Mouse (Mus musculus): ENCODE data around the gene Myo1e. TPM values are rescaled to one million over a fixed set of nuclear protein-coding genes. Genes with fewer than 3 reads are reported as not detected.
A peak's percentile ranks its signal among the peaks of the same experiment; 100 is the strongest.

The Myo1e gene
- 3.9 and 5.1 TPM in 2 replicates for polyA plus RNA-seq (2015; fragmentation: Nextera tagmentation; extraction: Ambion mirVana)

DNA sequence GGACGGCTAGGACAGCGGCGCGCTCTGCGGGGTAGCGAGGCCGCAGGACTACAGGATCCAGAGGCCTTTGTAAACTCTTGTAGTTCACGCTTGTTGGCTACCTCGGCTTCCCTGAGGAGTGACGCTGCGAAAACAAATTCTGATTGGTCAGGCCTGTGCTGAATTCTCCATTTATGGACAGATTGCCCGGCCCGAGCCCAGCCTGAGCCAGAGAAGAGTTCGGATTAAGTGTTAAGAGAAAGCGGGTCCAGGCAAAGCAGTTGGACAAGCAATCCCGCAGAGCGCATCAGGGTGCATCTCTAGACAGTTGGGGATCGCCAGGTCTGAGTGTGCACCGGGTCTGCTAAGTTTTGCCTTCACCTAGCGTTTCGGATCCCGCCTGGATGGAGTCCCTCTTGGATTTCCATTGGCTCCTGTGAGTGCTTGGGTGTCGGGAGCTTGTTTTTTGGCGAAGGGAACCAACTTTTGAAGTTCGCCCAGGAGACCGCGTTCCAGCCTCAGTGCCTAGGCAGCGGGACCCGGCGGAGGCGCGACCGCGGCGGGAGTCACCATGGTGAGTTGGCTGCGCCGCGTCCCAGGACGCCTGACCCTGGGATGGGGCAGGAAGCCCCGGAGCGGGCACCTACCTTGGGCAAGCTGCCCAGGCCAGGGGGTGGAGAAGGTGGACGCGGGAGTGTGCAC lies at the start of gene Myo1e:
Gene Myo1e, plus strand, starts transcription at position 200 of the 681 bp plus-strand sequence.
- H3K27ac ChIP-seq (ENCODE audit: low read length): peak within 1 kb of the TSS; percentile 27; the same call in 1 of the 2 replicates
- H3K9ac ChIP-seq (ENCODE audit: low read depth, low read length): peak within 1 kb of the TSS; percentile 12
- no peaks in the 10 kb centered on the region for H3K36me3 ChIP-seq (ENCODE audit: control insufficient read depth, insufficient read depth)
- H3K27me3 ChIP-seq (ENCODE audit: control insufficient read depth, insufficient read depth, low read depth, low read length): peaks cover 31% of the 10 kb centered on the region
- no peaks in the 10 kb centered on the region for H3K9me3 ChIP-seq (replicated peaks; ENCODE audit: control insufficient read depth, low read length)
- H3K4me1 ChIP-seq (ENCODE audit: control insufficient read depth, low read depth, low read length): no peaks in the 10 kb centered on the region
- H3K4me2 ChIP-seq (ENCODE audit: low read depth, low read length): peak within 1 kb of the TSS; percentile 48
- peak; percentile 87 for ATAC-seq (ENCODE audit: low read depth)
- under 1% methylated on average over 43 of the region's 43 CpGs for WGBS (ENCODE audit: insufficient replicate concordance)
- peak within 1 kb of the TSS; percentile 56 for H3K4me3 ChIP-seq (ENCODE audit: low read depth, low read length)

DNA sequence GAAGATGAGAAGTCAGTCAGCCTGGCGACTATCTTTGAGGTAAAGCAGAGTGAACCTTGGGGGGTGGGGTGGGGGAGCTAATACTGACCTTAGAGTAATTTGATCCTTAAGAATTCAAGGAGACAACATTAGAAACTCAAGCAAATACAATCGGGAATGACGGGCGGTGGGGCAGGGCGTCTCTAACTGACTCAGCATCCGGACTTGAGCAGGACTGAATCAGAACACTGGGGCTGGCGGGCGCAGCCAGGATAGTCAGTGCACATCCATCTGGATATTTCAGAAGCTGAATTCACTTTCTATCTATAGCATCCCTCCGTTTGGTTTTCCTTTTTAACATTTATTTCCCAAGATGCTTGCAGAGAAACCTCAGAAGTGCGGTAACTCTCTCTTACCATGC lies 47.1 kb upstream of the Myo1e start:
- H3K27me3 ChIP-seq (ENCODE audit: control insufficient read depth, insufficient read depth, low read depth, low read length): no peaks in the 10 kb centered on the region
- no peak for ATAC-seq (ENCODE audit: low read depth)
- H3K4me3 ChIP-seq (ENCODE audit: low read depth, low read length): no peak overlapping the region
- H3K9me3 ChIP-seq (replicated peaks; ENCODE audit: control insufficient read depth, low read length): no peaks in the 10 kb centered on the region
- H3K9ac ChIP-seq (ENCODE audit: low read depth, low read length): no peak overlapping the region
- H3K4me1 ChIP-seq (ENCODE audit: control insufficient read depth, low read depth, low read length): no peaks in the 10 kb centered on the region
- H3K27ac ChIP-seq (ENCODE audit: low read length): no peak overlapping the region
- WGBS (ENCODE audit: insufficient replicate concordance): 70% methylated on average over 10 of the region's 10 CpGs
- H3K4me2 ChIP-seq (ENCODE audit: low read depth, low read length): no peak overlapping the region
- no peaks in the 10 kb centered on the region for H3K36me3 ChIP-seq (ENCODE audit: control insufficient read depth, insufficient read depth)

DNA sequence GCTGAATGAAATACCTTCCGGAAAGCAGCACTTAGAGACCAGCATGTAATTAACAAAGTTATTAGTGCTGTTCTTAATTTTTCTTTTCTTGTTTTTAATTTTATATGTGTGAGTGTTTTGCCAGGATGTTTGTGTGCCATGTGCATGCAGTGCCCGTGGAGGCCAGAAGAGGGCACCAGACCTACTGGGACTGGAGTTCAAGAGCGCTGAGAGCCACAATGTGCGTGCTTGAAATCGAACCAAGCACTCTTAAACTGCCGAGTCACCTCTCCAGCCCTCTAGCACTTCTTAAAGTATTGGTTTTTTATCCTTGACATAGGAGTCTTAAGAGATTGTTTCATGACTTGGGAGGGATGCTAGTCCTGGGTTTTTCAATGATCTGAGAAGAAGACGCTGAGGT lies 38.2 kb upstream of the Myo1e start:
- Histone ChIP-seq H3K4me3 (ENCODE audit: low read depth, low read length) (no peak overlapping the region), H3K9ac (ENCODE audit: low read depth, low read length) (no peak overlapping the region), H3K36me3 (ENCODE audit: control insufficient read depth, insufficient read depth) (no peaks in the 10 kb centered on the region), H3K4me1 (ENCODE audit: control insufficient read depth, low read depth, low read length) (no peaks in the 10 kb centered on the region), H3K27ac (ENCODE audit: low read length) (no peak overlapping the region), H3K4me2 (ENCODE audit: low read depth, low read length) (no peak overlapping the region), H3K9me3 (replicated peaks; ENCODE audit: control insufficient read depth, low read length) (no peaks in the 10 kb centered on the region), H3K27me3 (ENCODE audit: control insufficient read depth, insufficient read depth, low read depth, low read length) (no peaks in the 10 kb centered on the region)
- ATAC-seq (ENCODE audit: low read depth): no peak
- WGBS (ENCODE audit: insufficient replicate concordance): 68% methylated on average over 7 of the region's 7 CpGs

DNA sequence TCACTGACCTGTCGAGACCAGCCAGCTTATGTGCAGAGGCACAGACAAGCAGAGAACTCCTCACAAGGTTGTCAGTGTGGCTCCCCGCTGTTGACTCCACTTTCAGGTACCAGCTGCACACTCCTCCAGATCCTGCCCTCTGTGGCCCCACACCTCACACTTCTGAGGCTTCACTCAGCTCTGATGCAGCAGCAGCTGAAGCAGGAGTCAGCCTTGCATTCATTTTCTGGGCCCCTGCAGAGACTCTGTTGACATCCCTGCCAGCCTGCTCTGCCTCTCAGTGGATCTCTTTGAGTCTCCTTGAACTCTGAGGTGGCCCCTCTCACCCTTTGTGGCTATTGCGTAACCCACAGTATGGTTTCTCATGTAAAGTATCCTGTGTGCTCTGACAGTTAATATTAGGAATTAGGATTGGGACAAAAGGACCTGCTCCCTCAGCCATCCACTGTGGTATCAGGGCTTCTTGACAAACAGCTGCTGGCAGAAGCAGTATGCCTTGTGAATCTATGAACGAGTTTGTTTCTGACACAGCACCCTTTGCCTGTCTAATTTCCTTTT lies 32.8 kb upstream of the Myo1e start:
- Histone ChIP-seq H3K4me3 (ENCODE audit: low read depth, low read length) (no peak overlapping the region), H3K4me2 (ENCODE audit: low read depth, low read length) (no peak overlapping the region), H3K27me3 (ENCODE audit: control insufficient read depth, insufficient read depth, low read depth, low read length) (no peaks in the 10 kb centered on the region), H3K4me1 (ENCODE audit: control insufficient read depth, low read depth, low read length) (no peaks in the 10 kb centered on the region), H3K27ac (ENCODE audit: low read length) (no peak overlapping the region), H3K9me3 (replicated peaks; ENCODE audit: control insufficient read depth, low read length) (no peaks in the 10 kb centered on the region), H3K9ac (ENCODE audit: low read depth, low read length) (no peak overlapping the region), H3K36me3 (ENCODE audit: control insufficient read depth, insufficient read depth) (no peaks in the 10 kb centered on the region)
- no peak for ATAC-seq (ENCODE audit: low read depth)
- WGBS (ENCODE audit: insufficient replicate concordance): 53% methylated on average over 4 of the region's 4 CpGs

DNA sequence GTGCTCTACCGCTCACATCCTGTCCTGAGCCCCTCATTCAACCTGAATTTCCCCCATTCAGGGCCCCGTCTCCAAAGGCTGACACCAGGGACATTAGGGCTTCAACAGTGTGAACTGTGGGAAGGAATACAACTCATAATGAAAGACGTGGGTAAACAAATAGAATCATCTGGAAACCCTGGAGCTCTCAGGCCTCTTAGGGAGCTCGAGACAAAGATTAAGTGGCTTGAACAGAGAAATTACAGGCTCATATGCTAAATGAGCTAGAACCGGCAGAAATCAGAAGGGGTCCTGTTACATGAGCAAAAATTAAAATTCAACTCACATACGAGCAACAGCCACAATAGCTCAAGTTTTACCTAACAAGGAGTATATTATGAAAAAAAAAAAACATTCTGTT lies 32.3 kb upstream of the Myo1e start:
- Histone ChIP-seq H3K4me2 (ENCODE audit: low read depth, low read length) (no peak overlapping the region), H3K4me1 (ENCODE audit: control insufficient read depth, low read depth, low read length) (no peaks in the 10 kb centered on the region), H3K36me3 (ENCODE audit: control insufficient read depth, insufficient read depth) (no peaks in the 10 kb centered on the region), H3K4me3 (ENCODE audit: low read depth, low read length) (no peak overlapping the region), H3K27me3 (ENCODE audit: control insufficient read depth, insufficient read depth, low read depth, low read length) (no peaks in the 10 kb centered on the region), H3K9ac (ENCODE audit: low read depth, low read length) (no peak overlapping the region), H3K9me3 (replicated peaks; ENCODE audit: control insufficient read depth, low read length) (no peaks in the 10 kb centered on the region), H3K27ac (ENCODE audit: low read length) (no peak overlapping the region)
- 47% methylated on average over 6 of the region's 6 CpGs for WGBS (ENCODE audit: insufficient replicate concordance)
- ATAC-seq (ENCODE audit: low read depth): no peak

DNA sequence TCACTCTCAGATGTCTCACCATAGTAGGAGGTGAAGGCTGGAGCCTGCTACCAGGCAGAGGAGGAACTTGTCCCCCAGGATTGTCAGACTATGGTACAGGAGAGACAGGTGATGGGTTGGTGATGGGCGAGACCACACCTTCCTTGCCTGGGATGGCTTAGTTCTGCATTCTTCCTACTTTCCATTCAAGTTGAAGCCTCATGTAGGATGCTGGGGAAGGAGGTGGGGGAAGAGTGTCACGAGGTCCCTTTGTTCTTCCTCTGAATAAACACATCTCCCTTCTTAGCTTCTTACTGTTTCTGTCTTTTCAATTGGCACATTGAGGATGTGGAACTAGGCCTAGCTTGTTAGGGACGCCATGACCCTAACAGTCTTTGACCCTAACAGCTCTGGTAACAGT lies 30.9 kb upstream of the Myo1e start:
- H3K27me3 ChIP-seq (ENCODE audit: control insufficient read depth, insufficient read depth, low read depth, low read length): no peaks in the 10 kb centered on the region
- 41% methylated on average over 3 of the region's 3 CpGs for WGBS (ENCODE audit: insufficient replicate concordance)
- no peak for ATAC-seq (ENCODE audit: low read depth)
- H3K4me2 ChIP-seq (ENCODE audit: low read depth, low read length): no peak overlapping the region
- no peaks in the 10 kb centered on the region for H3K4me1 ChIP-seq (ENCODE audit: control insufficient read depth, low read depth, low read length)
- no peak overlapping the region for H3K9ac ChIP-seq (ENCODE audit: low read depth, low read length)
- H3K27ac ChIP-seq (ENCODE audit: low read length): no peak overlapping the region
- no peaks in the 10 kb centered on the region for H3K9me3 ChIP-seq (replicated peaks; ENCODE audit: control insufficient read depth, low read length)
- H3K4me3 ChIP-seq (ENCODE audit: low read depth, low read length): no peak overlapping the region
- H3K36me3 ChIP-seq (ENCODE audit: control insufficient read depth, insufficient read depth): no peaks in the 10 kb centered on the region

DNA sequence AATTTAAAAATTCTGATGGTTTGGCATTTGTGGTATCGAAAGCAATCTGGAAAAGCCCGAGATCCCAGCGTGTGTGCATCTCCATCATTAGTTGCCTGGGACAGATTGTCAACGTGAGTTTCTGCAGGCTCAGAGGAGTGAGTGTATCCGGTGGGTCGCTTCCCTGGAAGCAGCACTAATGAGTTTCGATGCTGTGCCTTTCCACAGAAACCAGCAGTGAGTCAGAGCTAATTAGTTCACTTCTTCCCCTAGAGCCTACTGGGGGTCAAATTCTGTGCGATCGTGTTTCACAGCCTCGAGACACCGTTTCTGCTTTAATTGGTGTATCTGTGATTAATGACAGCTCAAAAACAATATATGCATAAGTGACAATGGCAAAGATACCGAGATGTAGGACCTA lies 25.4 kb upstream of the Myo1e start:
- Histone ChIP-seq H3K4me3 (ENCODE audit: low read depth, low read length) (no peak overlapping the region), H3K4me2 (ENCODE audit: low read depth, low read length) (no peak overlapping the region), H3K9me3 (replicated peaks; ENCODE audit: control insufficient read depth, low read length) (no peaks in the 10 kb centered on the region), H3K36me3 (ENCODE audit: control insufficient read depth, insufficient read depth) (no peaks in the 10 kb centered on the region), H3K27ac (ENCODE audit: low read length) (no peak overlapping the region), H3K27me3 (ENCODE audit: control insufficient read depth, insufficient read depth, low read depth, low read length) (no peaks in the 10 kb centered on the region), H3K4me1 (ENCODE audit: control insufficient read depth, low read depth, low read length) (no peaks in the 10 kb centered on the region), H3K9ac (ENCODE audit: low read depth, low read length) (no peak overlapping the region)
- WGBS (ENCODE audit: insufficient replicate concordance): 62% methylated on average over 12 of the region's 12 CpGs
- no peak for ATAC-seq (ENCODE audit: low read depth)

DNA sequence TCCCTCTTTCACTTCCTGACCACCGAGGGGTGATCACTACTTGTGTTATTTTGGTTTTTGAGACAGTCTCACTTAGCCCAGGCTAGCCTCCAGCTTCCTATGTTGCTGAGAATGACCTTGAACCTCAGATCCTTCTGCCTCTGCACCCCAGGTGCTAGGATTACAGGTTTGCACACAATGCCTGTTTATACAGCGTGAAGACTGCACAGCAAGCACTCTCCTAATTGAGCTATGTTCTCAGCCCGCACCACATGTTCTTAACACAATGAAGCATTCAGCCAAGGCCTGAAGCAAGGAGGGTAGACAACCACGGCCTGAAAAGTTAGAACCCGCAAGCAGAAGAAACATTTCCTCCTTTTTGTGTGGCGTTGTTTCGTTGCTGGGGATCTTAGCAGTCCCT lies 24.5 kb upstream of the Myo1e start:
- Histone ChIP-seq H3K36me3 (ENCODE audit: control insufficient read depth, insufficient read depth) (no peaks in the 10 kb centered on the region), H3K4me2 (ENCODE audit: low read depth, low read length) (no peak overlapping the region), H3K27me3 (ENCODE audit: control insufficient read depth, insufficient read depth, low read depth, low read length) (no peaks in the 10 kb centered on the region), H3K4me1 (ENCODE audit: control insufficient read depth, low read depth, low read length) (no peaks in the 10 kb centered on the region), H3K9me3 (replicated peaks; ENCODE audit: control insufficient read depth, low read length) (no peaks in the 10 kb centered on the region), H3K9ac (ENCODE audit: low read depth, low read length) (no peak overlapping the region), H3K4me3 (ENCODE audit: low read depth, low read length) (no peak overlapping the region), H3K27ac (ENCODE audit: low read length) (no peak overlapping the region)
- 37% methylated on average over 7 of the region's 7 CpGs for WGBS (ENCODE audit: insufficient replicate concordance)
- no peak for ATAC-seq (ENCODE audit: low read depth)

DNA sequence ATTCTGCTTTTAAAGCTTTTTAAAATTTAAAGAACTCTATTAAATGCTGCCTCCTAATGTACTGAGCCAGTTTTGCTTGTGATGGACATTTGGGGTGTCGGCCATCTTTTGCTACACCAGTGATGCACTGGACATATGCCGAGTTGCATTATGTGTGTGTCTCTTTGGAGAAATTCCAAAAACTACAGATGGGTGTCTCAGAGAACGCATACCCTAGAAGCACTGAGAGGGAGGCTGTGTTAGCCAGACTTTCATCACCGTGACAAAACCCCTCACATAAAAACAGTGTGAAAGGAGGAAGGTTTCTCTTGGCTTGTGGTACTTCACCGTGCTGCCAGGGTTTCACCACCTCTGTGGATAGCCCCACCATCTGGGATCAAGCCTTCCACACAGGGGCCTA lies 14.8 kb upstream of the Myo1e start:
- 68% methylated on average over 5 of the region's 5 CpGs for WGBS (ENCODE audit: insufficient replicate concordance)
- H3K9me3 ChIP-seq (replicated peaks; ENCODE audit: control insufficient read depth, low read length): no peaks in the 10 kb centered on the region
- H3K27me3 ChIP-seq (ENCODE audit: control insufficient read depth, insufficient read depth, low read depth, low read length): no peaks in the 10 kb centered on the region
- H3K9ac ChIP-seq (ENCODE audit: low read depth, low read length): no peak overlapping the region
- no peaks in the 10 kb centered on the region for H3K4me1 ChIP-seq (ENCODE audit: control insufficient read depth, low read depth, low read length)
- no peak overlapping the region for H3K4me2 ChIP-seq (ENCODE audit: low read depth, low read length)
- H3K36me3 ChIP-seq (ENCODE audit: control insufficient read depth, insufficient read depth): no peaks in the 10 kb centered on the region
- H3K4me3 ChIP-seq (ENCODE audit: low read depth, low read length): no peak overlapping the region
- no peak for ATAC-seq (ENCODE audit: low read depth)
- no peak overlapping the region for H3K27ac ChIP-seq (ENCODE audit: low read length)
